Mouse (Mus musculus): ENCODE measurements at regions not wholly inside any gene's neighbourhood (a gene's known extent, or its start where the extent isn't known, plus 50 kb on each side); places are given as distances from the start of the nearest gene placed in this dataset.

DNA sequence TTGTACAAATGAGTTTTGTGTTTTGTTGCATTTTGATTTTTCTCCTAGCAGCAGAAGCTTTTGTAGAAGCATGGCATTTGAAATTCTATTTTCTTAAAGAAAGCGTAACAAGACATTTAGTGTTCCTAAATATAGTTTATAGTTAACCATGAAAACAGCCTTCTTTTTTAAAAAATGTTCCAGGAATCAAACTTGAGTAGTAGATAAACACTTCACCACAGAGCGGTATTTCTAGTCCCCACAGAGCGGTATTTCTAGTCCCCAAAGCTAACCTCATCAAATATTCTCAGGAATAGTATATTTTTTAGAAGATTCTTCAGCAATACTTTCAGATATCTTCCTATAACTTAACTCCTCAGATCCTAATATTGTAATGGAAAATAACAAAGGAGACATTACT, 2146.6 kb downstream of the 9330182O14Rik start:
- no peaks in the 10 kb centered on the region for H3K27me3 ChIP-seq (ENCODE audit: control insufficient read depth, insufficient read depth, low read length)
- H3K4me3 ChIP-seq (ENCODE audit: extremely low read depth, insufficient read depth, insufficient read length) = no peak overlapping the region; the same call in 1 of the 2 replicates
- H3K36me3 ChIP-seq (ENCODE audit: control insufficient read depth, insufficient read depth, low read length) = no peaks in the 10 kb centered on the region
- no peaks in the 10 kb centered on the region for H3K4me1 ChIP-seq (ENCODE audit: control insufficient read depth, insufficient read depth, insufficient read length)
- WGBS = 94% methylated on average over 3 of the region's 3 CpGs
- DNase-seq (ENCODE audit: low read depth in 1 of 2, low spot score in 2 of 2) = no peak
- TF ChIP-seq POLR2A (IDR thresholded peaks at IDR 0.05; ENCODE audit: low read depth, low read length) (no peak), CTCF (IDR thresholded peaks at IDR 0.05; ENCODE audit: extremely low read depth, insufficient read depth, insufficient read length, insufficient replicate concordance) (no peak)
- no peak overlapping the region for H3K27ac ChIP-seq (ENCODE audit: insufficient read depth, low read length)

GRCm38 (mm10) chr15:42296406-42296805, 2162.2 kb downstream of the 9330182O14Rik start:
- H3K4me3 ChIP-seq (ENCODE audit: extremely low read depth, insufficient read depth, insufficient read length) = no peak overlapping the region; the same call in 1 of the 2 replicates
- H3K27me3 ChIP-seq (ENCODE audit: control insufficient read depth, insufficient read depth, low read length) = no peaks in the 10 kb centered on the region
- DNase-seq (ENCODE audit: low read depth in 1 of 2, low spot score in 2 of 2) = no peak
- no peaks in the 10 kb centered on the region for H3K36me3 ChIP-seq (ENCODE audit: control insufficient read depth, insufficient read depth, low read length)
- no peak for TF ChIP-seq POLR2A (IDR thresholded peaks at IDR 0.05; ENCODE audit: low read depth, low read length)
- TF ChIP-seq CTCF (IDR thresholded peaks at IDR 0.05; ENCODE audit: extremely low read depth, insufficient read depth, insufficient read length, insufficient replicate concordance) = no peak
- 64% methylated on average over 4 of the region's 4 CpGs for WGBS
- H3K27ac ChIP-seq (ENCODE audit: insufficient read depth, low read length) = no peak overlapping the region
- no peaks in the 10 kb centered on the region for H3K4me1 ChIP-seq (ENCODE audit: control insufficient read depth, insufficient read depth, insufficient read length)

DNA sequence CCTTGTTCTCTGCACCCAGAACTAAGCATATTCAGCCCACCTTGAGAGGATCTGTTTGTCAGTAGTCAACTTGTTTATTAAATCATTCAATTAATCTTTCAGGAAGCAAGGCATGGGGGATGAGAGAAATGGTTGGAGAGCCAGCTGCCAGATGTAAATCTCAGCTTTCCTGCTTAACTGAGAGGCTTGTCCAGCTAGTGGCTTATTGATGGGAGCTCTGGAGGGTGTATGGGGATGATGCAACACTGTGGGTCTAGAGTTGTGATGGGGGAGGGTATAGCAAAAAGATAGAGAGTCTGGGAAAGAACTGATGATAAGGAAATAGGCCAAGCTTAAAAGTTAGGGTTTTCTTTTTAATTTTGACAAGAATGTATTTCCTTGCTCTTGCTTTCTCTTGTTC, 2163.3 kb downstream of the 9330182O14Rik start:
- TF ChIP-seq POLR2A (IDR thresholded peaks at IDR 0.05; ENCODE audit: low read depth, low read length) = no peak
- Histone ChIP-seq H3K36me3 (ENCODE audit: control insufficient read depth, insufficient read depth, low read length) (no peaks in the 10 kb centered on the region), H3K27me3 (ENCODE audit: control insufficient read depth, insufficient read depth, low read length) (no peaks in the 10 kb centered on the region), H3K4me1 (ENCODE audit: control insufficient read depth, insufficient read depth, insufficient read length) (no peaks in the 10 kb centered on the region), H3K27ac (ENCODE audit: insufficient read depth, low read length) (no peak overlapping the region), H3K4me3 (ENCODE audit: extremely low read depth, insufficient read depth, insufficient read length) (no peak overlapping the region)
- DNase-seq (ENCODE audit: low read depth in 1 of 2, low spot score in 2 of 2) = no peak

DNA sequence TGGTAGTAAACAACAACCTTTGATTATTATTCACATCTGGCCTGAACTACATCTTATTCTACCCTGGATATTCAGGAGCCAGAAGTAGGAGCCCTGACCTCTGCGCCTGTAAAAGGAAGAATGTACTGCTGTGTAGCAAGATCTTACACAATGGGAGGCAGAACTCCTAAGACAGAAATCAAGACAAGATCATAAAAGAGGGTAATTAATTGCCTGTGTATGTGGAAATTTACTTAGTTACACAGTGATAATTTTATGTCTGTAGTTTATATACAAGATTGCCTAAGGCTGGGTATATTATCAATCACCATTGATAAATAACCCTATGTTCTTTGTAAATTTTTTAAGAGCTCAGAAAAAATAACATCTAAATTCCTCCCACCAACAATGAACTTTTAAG, 2167.8 kb downstream of the 9330182O14Rik start:
- TF ChIP-seq POLR2A (IDR thresholded peaks at IDR 0.05; ENCODE audit: low read depth, low read length) (no peak), CTCF (IDR thresholded peaks at IDR 0.05; ENCODE audit: extremely low read depth, insufficient read depth, insufficient read length, insufficient replicate concordance) (no peak)
- no peaks in the 10 kb centered on the region for H3K36me3 ChIP-seq (ENCODE audit: control insufficient read depth, insufficient read depth, low read length)
- DNase-seq (ENCODE audit: low read depth in 1 of 2, low spot score in 2 of 2) = no peak
- WGBS = 90% methylated on average over 1 of the region's 1 CpGs
- no peaks in the 10 kb centered on the region for H3K4me1 ChIP-seq (ENCODE audit: control insufficient read depth, insufficient read depth, insufficient read length)
- H3K27me3 ChIP-seq (ENCODE audit: control insufficient read depth, insufficient read depth, low read length) = no peaks in the 10 kb centered on the region
- H3K27ac ChIP-seq (ENCODE audit: insufficient read depth, low read length) = no peak overlapping the region
- H3K4me3 ChIP-seq (ENCODE audit: extremely low read depth, insufficient read depth, insufficient read length) = no peak overlapping the region

- no peak for TF ChIP-seq POLR2A (IDR thresholded peaks at IDR 0.05; ENCODE audit: low read depth, low read length)
- no peaks in the 10 kb centered on the region for H3K4me1 ChIP-seq (ENCODE audit: control insufficient read depth, insufficient read depth, insufficient read length)
- no peaks in the 10 kb centered on the region for H3K27me3 ChIP-seq (ENCODE audit: control insufficient read depth, insufficient read depth, low read length)
- H3K36me3 ChIP-seq (ENCODE audit: control insufficient read depth, insufficient read depth, low read length) = no peaks in the 10 kb centered on the region
- 78% methylated on average over 3 of the region's 3 CpGs for WGBS
- H3K4me3 ChIP-seq (ENCODE audit: extremely low read depth, insufficient read depth, insufficient read length) = no peak overlapping the region
- DNase-seq (ENCODE audit: low read depth in 1 of 2, low spot score in 2 of 2) = no peak
- no peak overlapping the region for H3K27ac ChIP-seq (ENCODE audit: insufficient read depth, low read length)
Measured at GRCm38 (mm10) chr15:42304097-42304496, 2169.9 kb downstream of the 9330182O14Rik start.

- no peak for TF ChIP-seq POLR2A (IDR thresholded peaks at IDR 0.05; ENCODE audit: low read depth, low read length)
- no peak overlapping the region for H3K4me3 ChIP-seq (ENCODE audit: extremely low read depth, insufficient read depth, insufficient read length)
- H3K27ac ChIP-seq (ENCODE audit: insufficient read depth, low read length) = no peak overlapping the region
- no peaks in the 10 kb centered on the region for H3K4me1 ChIP-seq (ENCODE audit: control insufficient read depth, insufficient read depth, insufficient read length)
- DNase-seq (ENCODE audit: low read depth in 1 of 2, low spot score in 2 of 2) = no peak
- whole genome bisulfite sequencing = 71% methylated on average over 5 of the region's 5 CpGs
- no peaks in the 10 kb centered on the region for H3K27me3 ChIP-seq (ENCODE audit: control insufficient read depth, insufficient read depth, low read length)
- H3K36me3 ChIP-seq (ENCODE audit: control insufficient read depth, insufficient read depth, low read length) = no peaks in the 10 kb centered on the region
Measured at GRCm38 (mm10) chr15:42309586-42309985, 2175.4 kb downstream of the 9330182O14Rik start.

GRCm38 (mm10) chr15:42311166-42311565, 2177.0 kb downstream of the 9330182O14Rik start:
- no peak overlapping the region for H3K27ac ChIP-seq (ENCODE audit: insufficient read depth, low read length)
- 74% methylated on average over 4 of the region's 4 CpGs for WGBS
- no peaks in the 10 kb centered on the region for H3K4me1 ChIP-seq (ENCODE audit: control insufficient read depth, insufficient read depth, insufficient read length)
- TF ChIP-seq POLR2A (IDR thresholded peaks at IDR 0.05; ENCODE audit: low read depth, low read length) (no peak), CTCF (IDR thresholded peaks at IDR 0.05; ENCODE audit: extremely low read depth, insufficient read depth, insufficient read length, insufficient replicate concordance) (no peak)
- no peak overlapping the region for H3K4me3 ChIP-seq (ENCODE audit: extremely low read depth, insufficient read depth, insufficient read length)
- no peaks in the 10 kb centered on the region for H3K36me3 ChIP-seq (ENCODE audit: control insufficient read depth, insufficient read depth, low read length)
- no peaks in the 10 kb centered on the region for H3K27me3 ChIP-seq (ENCODE audit: control insufficient read depth, insufficient read depth, low read length)
- DNase-seq (ENCODE audit: low read depth in 1 of 2, low spot score in 2 of 2) = no peak
